Mouse (Mus musculus) brain, adult 10 weeks (tissue): ENCODE results near the gene Wdr31. TPM values are rescaled to one million over a fixed set of nuclear protein-coding genes. Genes with fewer than 3 reads are reported as not detected.

Source experiments
- polyA plus RNA-seq: library from polyadenylated mRNA; stranded (reverse); fragments of 350-450 nt; fragmentation: Illumina TruSeq; extraction: RNeasy Lipid Tissue Mini Kit (QIAGEN cat#74804); gene quantifications from one replicate; pipeline ENCODE4 v1.2.3, GENCODE M21; 2015; ENCODE audit warnings: low read depth, low replicate concordance

Wdr31 gene
- polyA plus RNA-seq = 6.7 TPM

GRCm38 (mm10) chr4:62470598-62471051 is at the start of gene Wdr31:
Gene Wdr31 (minus strand): TSS chr4:62470896.

GRCm38 (mm10) chr4:62519849-62520233 is 49.1 kb upstream of the Wdr31 start, which contains the start of gene Alad:
Gene Alad (minus strand): TSS chr4:62519918.

GRCm38 (mm10) chr4:62503374-62503970 is 32.8 kb upstream of the Wdr31 start, which contains the start of gene Hdhd3:
Gene Hdhd3 (minus strand): TSS chr4:62503467.

GRCm38 (mm10) chr4:62479937-62480708 is 9.4 kb upstream of the Wdr31 start, which contains the start of gene Bspry:
Gene Bspry (plus strand): TSS chr4:62480053.

GRCm38 (mm10) chr4:62435081-62435480 is 35.6 kb downstream of the Wdr31 start, which contains the start of gene Rnf183:
Gene Rnf183 (minus strand): TSS chr4:62435252.

GRCm38 (mm10) chr4:62408601-62409282 is 62.0 kb downstream of the Wdr31 start, which contains the start of the genes Cdc26 and Prpf4:
Gene Cdc26 (minus strand): TSS chr4:62408642.
Gene Prpf4 (plus strand): TSS chr4:62408797.

Other genes starting within 250 kb of the Wdr31 start
- 18.6 TPM for gene Zfp37, start 239.8 kb downstream of the Wdr31 start, polyA plus RNA-seq
- gene Slc31a2, start 208.3 kb downstream of the Wdr31 start, polyA plus RNA-seq = 13.5 TPM
- 21.4 TPM for gene Fkbp15, start 110.3 kb downstream of the Wdr31 start, polyA plus RNA-seq
- gene Slc31a1, start 110.2 kb downstream of the Wdr31 start, polyA plus RNA-seq = 19.1 TPM
- gene Cdc26, start 62.3 kb downstream of the Wdr31 start, polyA plus RNA-seq = 64.1 TPM
- gene Prpf4, start 62.1 kb downstream of the Wdr31 start, polyA plus RNA-seq = 10.5 TPM
- not detected for gene Rnf183, start 35.6 kb downstream of the Wdr31 start, polyA plus RNA-seq
- 0.34 TPM for gene Bspry, start 9.2 kb upstream of the Wdr31 start, polyA plus RNA-seq
- gene Hdhd3, start 32.6 kb upstream of the Wdr31 start, polyA plus RNA-seq = 13.8 TPM
- gene Alad, start 49.0 kb upstream of the Wdr31 start, polyA plus RNA-seq = 34.0 TPM
- 40.6 TPM for gene Pole3, start 54.2 kb upstream of the Wdr31 start, polyA plus RNA-seq
- 0.42 TPM for gene 4933430I17Rik, start 54.5 kb upstream of the Wdr31 start, polyA plus RNA-seq
- gene Rgs3, start 89.0 kb upstream of the Wdr31 start, polyA plus RNA-seq = 43.1 TPM